Mouse (Mus musculus): Measurements from ENCODE around the gene Prps1. TPM values are rescaled to one million over a fixed set of nuclear protein-coding genes. Genes with fewer than 3 reads are reported as not detected.

The Prps1 gene
- polyA plus RNA-seq, 1 experiment, result 10.2 TPM

- no peak for DNase-seq
- Histone ChIP-seq H3K4me1 (ENCODE audit: control insufficient read depth, insufficient read depth, low read length) (peaks cover 27% of the 10 kb centered on the region), H3K4me3 (replicated peaks; ENCODE audit: extremely low read depth, low read depth, low read length) (no peak overlapping the region)
- TF ChIP-seq POLR2A (IDR thresholded peaks at IDR 0.05; ENCODE audit: borderline replicate concordance, extremely low read depth, low read depth, low read length), result no peak
- TF ChIP-seq CTCF (IDR thresholded peaks at IDR 0.05; ENCODE audit: insufficient read depth, low read length), result no peak
- WGBS, result 49% methylated on average over 6 of the region's 6 CpGs
Observed at GRCm38 (mm10) chrX:140509817-140510216, 53.4 kb downstream of the Prps1 start.

- peak; percentile 77 for DNase-seq
- peaks cover 19% of the 10 kb centered on the region for H3K4me1 ChIP-seq (ENCODE audit: control insufficient read depth, insufficient read depth, low read length)
- TF ChIP-seq POLR2A (IDR thresholded peaks at IDR 0.05; ENCODE audit: borderline replicate concordance, extremely low read depth, low read depth, low read length), result peak; percentile 33; the same call in 1 of the 2 replicates
- no peak for TF ChIP-seq CTCF (IDR thresholded peaks at IDR 0.05; ENCODE audit: insufficient read depth, low read length)
- WGBS, result 43% methylated on average over 24 of the region's 24 CpGs
- H3K4me3 ChIP-seq (replicated peaks; ENCODE audit: extremely low read depth, low read depth, low read length), result no peak overlapping the region
Observed at GRCm38 (mm10) chrX:140510696-140511429, 54.5 kb downstream of the Prps1 start.

- no peak for TF ChIP-seq POLR2A (IDR thresholded peaks at IDR 0.05; ENCODE audit: borderline replicate concordance, extremely low read depth, low read depth, low read length)
- no peak for TF ChIP-seq CTCF (IDR thresholded peaks at IDR 0.05; ENCODE audit: insufficient read depth, low read length)
- H3K4me1 ChIP-seq (ENCODE audit: control insufficient read depth, insufficient read depth, low read length), result peaks cover 12% of the 10 kb centered on the region
- 54% methylated on average over 7 of the region's 7 CpGs for WGBS
- no peak for DNase-seq
- peak overlapping the region; percentile 17 for H3K4me3 ChIP-seq (replicated peaks; ENCODE audit: extremely low read depth, low read depth, low read length)
Observed at GRCm38 (mm10) chrX:140511687-140512651, 55.6 kb downstream of the Prps1 start.

GRCm38 (mm10) chrX:140513379-140513778, 57.0 kb downstream of the Prps1 start:
- Histone ChIP-seq H3K4me3 (replicated peaks; ENCODE audit: extremely low read depth, low read depth, low read length) (no peak overlapping the region), H3K4me1 (ENCODE audit: control insufficient read depth, insufficient read depth, low read length) (peaks cover 10% of the 10 kb centered on the region)
- no peak for DNase-seq
- no peak for TF ChIP-seq CTCF (IDR thresholded peaks at IDR 0.05; ENCODE audit: insufficient read depth, low read length)
- TF ChIP-seq POLR2A (IDR thresholded peaks at IDR 0.05; ENCODE audit: borderline replicate concordance, extremely low read depth, low read depth, low read length), result peak; percentile 34; the same call in 1 of the 2 replicates
- 64% methylated on average over 2 of the region's 2 CpGs for WGBS

- no peak for TF ChIP-seq POLR2A (IDR thresholded peaks at IDR 0.05; ENCODE audit: borderline replicate concordance, extremely low read depth, low read depth, low read length)
- TF ChIP-seq CTCF (IDR thresholded peaks at IDR 0.05; ENCODE audit: insufficient read depth, low read length), result no peak
Observed at GRCm38 (mm10) chrX:140518351-140518750, 61.9 kb downstream of the Prps1 start.

GRCm38 (mm10) chrX:140520146-140521102, 64.0 kb downstream of the Prps1 start:
- TF ChIP-seq POLR2A (IDR thresholded peaks at IDR 0.05; ENCODE audit: borderline replicate concordance, extremely low read depth, low read depth, low read length) (peak; percentile 64; the same call in 1 of the 2 replicates), CTCF (IDR thresholded peaks at IDR 0.05; ENCODE audit: insufficient read depth, low read length) (no peak)
- peak overlapping the region; percentile 33 for H3K4me3 ChIP-seq (replicated peaks; ENCODE audit: extremely low read depth, low read depth, low read length)
- 32% methylated on average over 25 of the region's 25 CpGs for WGBS
- peaks cover 9% of the 10 kb centered on the region for H3K4me1 ChIP-seq (ENCODE audit: control insufficient read depth, insufficient read depth, low read length)
- DNase-seq, result peak; percentile 88

More at GRCm38 (mm10) chrX:140518351-140518750, 61.9 kb downstream of the Prps1 start:
- Histone ChIP-seq H3K4me1 (ENCODE audit: control insufficient read depth, insufficient read depth, low read length) (peaks cover 12% of the 10 kb centered on the region), H3K4me3 (replicated peaks; ENCODE audit: extremely low read depth, low read depth, low read length) (no peak overlapping the region)
- no peak for DNase-seq
- 82% methylated on average over 8 of the region's 8 CpGs for WGBS

- no peak overlapping the region for H3K4me3 ChIP-seq (replicated peaks; ENCODE audit: extremely low read depth, low read depth, low read length)
- DNase-seq, result no peak
- H3K4me1 ChIP-seq (ENCODE audit: control insufficient read depth, insufficient read depth, low read length), result peaks cover 9% of the 10 kb centered on the region
- WGBS, result 56% methylated on average over 14 of the region's 14 CpGs
- TF ChIP-seq POLR2A (IDR thresholded peaks at IDR 0.05; ENCODE audit: borderline replicate concordance, extremely low read depth, low read depth, low read length) (no peak), CTCF (IDR thresholded peaks at IDR 0.05; ENCODE audit: insufficient read depth, low read length) (no peak)
Observed at GRCm38 (mm10) chrX:140522071-140522765, 65.8 kb downstream of the Prps1 start.

- peaks cover 7% of the 10 kb centered on the region for H3K4me1 ChIP-seq (ENCODE audit: control insufficient read depth, insufficient read depth, low read length)
- no peak overlapping the region for H3K4me3 ChIP-seq (replicated peaks; ENCODE audit: extremely low read depth, low read depth, low read length)
- 88% methylated on average over 5 of the region's 5 CpGs for WGBS
- TF ChIP-seq CTCF (IDR thresholded peaks at IDR 0.05; ENCODE audit: insufficient read depth, low read length) (no peak), POLR2A (IDR thresholded peaks at IDR 0.05; ENCODE audit: borderline replicate concordance, extremely low read depth, low read depth, low read length) (no peak)
- DNase-seq, result no peak
Observed at GRCm38 (mm10) chrX:140524231-140524630, 67.8 kb downstream of the Prps1 start.

Other genes with a start within 250 kb of the Prps1 start
- gene Frmpd3, start 114.3 kb upstream of the Prps1 start, polyA plus RNA-seq (2012; rRNA removed), result 0.06 and 0.11 TPM in 2 replicates
- 128 and 308 TPM in 2 replicates for gene Tsc22d3, start 144.0 kb downstream of the Prps1 start, polyA plus RNA-seq (2012; rRNA removed)
- 20.8 and 23.3 TPM in 2 replicates for gene Mid2, start 208.0 kb downstream of the Prps1 start, polyA plus RNA-seq (2012; rRNA removed)